Mouse (Mus musculus) C2C12 (cell line): ENCODE measurements at regions not wholly inside any gene's neighbourhood (a gene's known extent, or its start where the extent isn't known, plus 50 kb on each side); places are given as distances from the start of the nearest gene placed in this dataset.

Experiments used
- CTCF ChIP-seq: IDR thresholded peaks from one replicate; pipeline ENCODE4 v1.5.1; 2011; ENCODE audit not compliant: control insufficient read depth, insufficient read depth, insufficient read length
- MAX ChIP-seq: IDR thresholded peaks from one replicate; pipeline ENCODE4 v1.6.1; 2011; ENCODE audit warnings: mild to moderate bottlenecking, control low read depth
- MYOD1 ChIP-seq: IDR thresholded peaks from one replicate; pipeline ENCODE4 v1.6.1; 2011; ENCODE audit warnings: low read depth; ENCODE audit not compliant: control insufficient read depth, insufficient read length
- USF1 ChIP-seq: IDR thresholded peaks from one replicate; pipeline ENCODE4 v1.6.1; 2011; ENCODE audit warnings: low read depth, mild to moderate bottlenecking, control low read depth, moderate library complexity

DNA sequence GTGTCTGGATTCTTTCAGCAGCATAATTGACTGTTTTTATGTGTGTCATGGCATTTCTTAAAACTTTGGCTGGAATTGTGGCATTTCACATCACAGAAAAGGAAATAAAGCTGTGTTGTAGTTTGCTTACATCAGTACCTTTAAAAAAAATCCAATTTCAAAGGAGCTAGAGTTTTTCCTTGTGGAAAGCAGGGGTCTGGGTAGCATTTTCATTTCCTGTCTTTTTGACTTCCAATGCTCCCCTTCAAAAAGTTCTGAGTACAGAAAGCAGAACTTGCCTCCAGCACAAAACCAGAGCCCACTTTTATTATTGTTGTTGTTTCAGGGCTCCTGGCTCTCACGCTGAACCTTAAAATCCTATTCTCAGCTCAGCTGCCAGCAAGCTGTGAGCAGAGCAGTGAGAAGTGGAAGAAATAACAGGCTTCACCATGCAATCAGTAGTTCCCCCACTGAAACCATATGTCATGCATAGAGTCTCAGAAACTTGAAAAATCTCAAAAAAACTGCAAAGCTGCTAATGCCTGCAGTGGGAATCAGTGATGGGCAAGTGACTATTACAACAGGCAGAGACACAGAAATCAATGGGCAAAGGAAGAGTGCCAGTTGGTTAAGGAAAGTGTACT lies 668.3 kb downstream of the Epha7 start:
- TF ChIP-seq CTCF (no peak), MAX (no peak), MYOD1 (no peak), USF1 (no peak)
